Mouse (Mus musculus) heart, adult 9 months (tissue): ENCODE measurements at regions not wholly inside any gene's neighbourhood (a gene's known extent, or its start where the extent isn't known, plus 50 kb on each side); places are given as distances from the start of the nearest gene placed in this dataset.
"Not testable (repeated sequence)": the region's sequence is repeated elsewhere in the genome, so short reads cannot be mapped to it uniquely, and the experiment has no call there.

Source experiments
- DNase-seq, 2 experiments: peaks; one replicate each; pipeline ENCODE4 v3.0.0; 2022; ENCODE audit warnings: low spot score in 2 of 2

- DNase-seq = no peak
Observed at GRCm38 (mm10) chr9:92661938-92662337, 119.9 kb downstream of the Plod2 start.

- no peak for DNase-seq
Observed at GRCm38 (mm10) chr9:92667361-92667881, 125.4 kb downstream of the Plod2 start.

- DNase-seq = no peak
Observed at GRCm38 (mm10) chr9:92671966-92672365, 129.9 kb downstream of the Plod2 start.

GRCm38 (mm10) chr9:92694361-92695016, 152.5 kb downstream of the Plod2 start:
- DNase-seq = peak; percentile 8 to 13

- no peak for DNase-seq
Observed at GRCm38 (mm10) chr9:92697971-92698370, 155.9 kb downstream of the Plod2 start.

- no peak for DNase-seq
Observed at GRCm38 (mm10) chr9:92704752-92705151, 162.7 kb downstream of the Plod2 start.

GRCm38 (mm10) chr9:92707011-92707410, 165.0 kb downstream of the Plod2 start:
- DNase-seq = no peak

GRCm38 (mm10) chr9:92717176-92717575, 175.2 kb downstream of the Plod2 start:
- no peak for DNase-seq

- no peak for DNase-seq
Observed at GRCm38 (mm10) chr9:92718337-92718736, 176.3 kb downstream of the Plod2 start.

- no peak for DNase-seq
Observed at GRCm38 (mm10) chr9:92719251-92719650, 177.2 kb downstream of the Plod2 start.

- DNase-seq = no peak
Observed at GRCm38 (mm10) chr9:92728864-92729263, 186.8 kb downstream of the Plod2 start.

- DNase-seq = no peak
Observed at GRCm38 (mm10) chr9:92731396-92731795, 189.4 kb downstream of the Plod2 start.

GRCm38 (mm10) chr9:92767532-92767931, 225.5 kb downstream of the Plod2 start:
- no peak for DNase-seq

- no peak for DNase-seq
Observed at GRCm38 (mm10) chr9:92768432-92768831, 226.4 kb downstream of the Plod2 start.

- no peak for DNase-seq
Observed at GRCm38 (mm10) chr9:92769528-92769927, 227.5 kb downstream of the Plod2 start.

- DNase-seq = no peak
Observed at GRCm38 (mm10) chr9:92771002-92771401, 229.0 kb downstream of the Plod2 start.

GRCm38 (mm10) chr9:92771716-92772115, 229.7 kb downstream of the Plod2 start:
- DNase-seq = no peak

- DNase-seq = peak in 1 of 2 experiments; percentile 20
Observed at GRCm38 (mm10) chr9:92782922-92783454, 241.0 kb downstream of the Plod2 start.

GRCm38 (mm10) chr9:92799695-92800094, 257.7 kb downstream of the Plod2 start:
- no peak for DNase-seq

- DNase-seq = peak in 1 of 2 experiments; percentile 0
Observed at GRCm38 (mm10) chr9:92809469-92809868, 267.4 kb downstream of the Plod2 start.

GRCm38 (mm10) chr9:92820721-92821120, 278.7 kb downstream of the Plod2 start:
- no peak for DNase-seq

GRCm38 (mm10) chr9:92826708-92827353, 284.8 kb downstream of the Plod2 start:
- no peak for DNase-seq

GRCm38 (mm10) chr9:92836156-92836555, 294.1 kb downstream of the Plod2 start:
- not testable (repeated sequence) for DNase-seq
